Mouse (Mus musculus) fibroblast of lung, adult 2 months (primary cell): ENCODE data around the gene Eras.
A peak's percentile ranks its signal among the peaks of the same experiment; 100 is the strongest.
"Not testable (repeated sequence)": the region's sequence is repeated elsewhere in the genome, so short reads cannot be mapped to it uniquely, and the experiment has no call there.

Source experiments
- DNase-seq: peaks from one replicate; pipeline ENCODE4 v3.0.0-alpha.2; 2011; ENCODE audit warnings: low read depth

The Eras gene

GRCm38 (mm10) chrX:7928270-7928790 lies at the start of gene Eras:
TSS of gene Eras (minus strand) at chrX:7928607.
- DNase-seq = no peak

GRCm38 (mm10) chrX:7977892-7978291 lies 49.5 kb upstream of the Eras start, which contains the start of gene Gata1:
TSS of gene Gata1 (minus strand) at chrX:7978071.
- DNase-seq = no peak

- DNase-seq = no peak
Measured at GRCm38 (mm10) chrX:7971292-7971691, 42.9 kb upstream of the Eras start.

- no peak for DNase-seq
Measured at GRCm38 (mm10) chrX:7968899-7969298, 40.5 kb upstream of the Eras start.

- DNase-seq = no peak
Measured at GRCm38 (mm10) chrX:7968226-7968625, 39.8 kb upstream of the Eras start.

- no peak for DNase-seq
Measured at GRCm38 (mm10) chrX:7967596-7968201, 39.3 kb upstream of the Eras start.

GRCm38 (mm10) chrX:7966161-7966560 lies 37.8 kb upstream of the Eras start:
- DNase-seq = no peak

GRCm38 (mm10) chrX:7963829-7964626 lies 35.6 kb upstream of the Eras start:
- no peak for DNase-seq

GRCm38 (mm10) chrX:7958868-7959267 lies 30.5 kb upstream of the Eras start:
- no peak for DNase-seq

GRCm38 (mm10) chrX:7950091-7950490 lies 21.7 kb upstream of the Eras start:
- no peak for DNase-seq

- DNase-seq = peak; percentile 90
Measured at GRCm38 (mm10) chrX:7947900-7948492, 19.6 kb upstream of the Eras start.

GRCm38 (mm10) chrX:7947108-7947899 lies 18.9 kb upstream of the Eras start, which contains the start of gene Hdac6:
TSS of gene Hdac6 (minus strand) at chrX:7947889.
- DNase-seq = no peak

GRCm38 (mm10) chrX:7945618-7946017 lies 17.2 kb upstream of the Eras start:
- DNase-seq = no peak

GRCm38 (mm10) chrX:7937667-7938066 lies 9.3 kb upstream of the Eras start:
- DNase-seq = no peak

GRCm38 (mm10) chrX:7936874-7937273 lies 8.5 kb upstream of the Eras start:
- DNase-seq = no peak

- no peak for DNase-seq
Measured at GRCm38 (mm10) chrX:7927116-7927515, 1.3 kb downstream of the Eras start.

- no peak for DNase-seq
Measured at GRCm38 (mm10) chrX:7926266-7926665, 2.1 kb downstream of the Eras start.

GRCm38 (mm10) chrX:7922032-7922431 lies 6.4 kb downstream of the Eras start:
- DNase-seq = no peak

GRCm38 (mm10) chrX:7919601-7920383 lies 8.6 kb downstream of the Eras start, which contains the start of gene Pcsk1n:
TSS of gene Pcsk1n (plus strand) at chrX:7919822.
- DNase-seq = no peak

- DNase-seq = not testable (repeated sequence)
Measured at GRCm38 (mm10) chrX:7917960-7918359, 10.4 kb downstream of the Eras start.

- not testable (repeated sequence) for DNase-seq
Measured at GRCm38 (mm10) chrX:7915669-7916068, 12.7 kb downstream of the Eras start.
